Mouse (Mus musculus): ENCODE results near the gene Iqcn.

GRCm38 (mm10) chr8:70696946-70697345, 6.3 kb upstream of the Iqcn start:
- TF ChIP-seq CTCF (IDR thresholded peaks at IDR 0.05; ENCODE audit: low read depth) = no peak
- no peak for TF ChIP-seq EP300 (IDR thresholded peaks at IDR 0.05; ENCODE audit: low read depth)
